Mouse (Mus musculus) G1E-ER4 (cell line): ENCODE measurements around the gene Slc25a36. TPM values are rescaled to one million over a fixed set of nuclear protein-coding genes. Genes with fewer than 3 reads are reported as not detected.

Source experiments
- GATA1 ChIP-seq: IDR thresholded peaks from one replicate; pipeline ENCODE4 v1.8.0; 2012; ENCODE audit warnings: low read length, inconsistent platforms
- polyA plus RNA-seq: library from polyadenylated mRNA; stranded (reverse); fragments of >175 nt; gene quantifications from 2 replicates; pipeline ENCODE4 v1.2.3, GENCODE M21; 2012

Gene Slc25a36
- polyA plus RNA-seq, 1 experiment = 4.2 TPM

- TF ChIP-seq GATA1 = no peak
Observed at GRCm38 (mm10) chr9:97026006-97026405, 85.0 kb downstream of the Slc25a36 start.

Other genes starting within 250 kb of the Slc25a36 start
- gene Pxylp1, start 218.5 kb downstream of the Slc25a36 start, polyA plus RNA-seq = not detected in 2 replicates
- not detected in 2 replicates for gene Spsb4, start 92.3 kb downstream of the Slc25a36 start, polyA plus RNA-seq